Mouse (Mus musculus): ENCODE data around the gene Trim31.

DNA sequence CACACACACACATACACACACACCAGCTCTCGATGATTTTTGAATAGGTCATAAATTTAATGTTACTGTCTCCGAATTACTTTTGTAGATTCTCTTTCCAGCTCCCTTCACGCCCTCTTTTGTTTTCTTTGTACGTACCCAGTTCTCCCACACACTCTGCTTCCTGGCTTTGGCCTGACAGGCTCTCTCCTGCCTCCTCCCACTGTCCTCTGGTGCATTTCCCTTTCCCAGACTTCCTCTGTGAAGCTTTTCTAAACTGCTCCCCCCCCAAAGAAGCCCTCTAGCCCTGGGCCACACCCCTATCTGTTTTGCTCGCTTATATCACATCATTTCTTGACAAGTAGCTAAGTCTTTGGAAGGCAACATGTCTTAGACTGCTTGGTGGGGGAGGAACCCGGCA, 32.3 kb downstream of the Trim31 start:
- TF ChIP-seq CHD2 (IDR thresholded peaks at IDR 0.05; ENCODE audit: low read depth, low read length) (no peak), ZNF384 (IDR thresholded peaks at IDR 0.05; ENCODE audit: low read depth, low read length) (no peak), HCFC1 (IDR thresholded peaks at IDR 0.05; ENCODE audit: borderline replicate concordance, insufficient read depth, low read length) (no peak)

All from ES-E14 (cell line).